Mouse (Mus musculus) limb, embryonic 13.5 days (tissue): ENCODE results near the gene Tlr11. TPM values are rescaled to one million over a fixed set of nuclear protein-coding genes. Genes with fewer than 3 reads are reported as not detected.

Experiments
- ATAC-seq: fragments of 200-750 bp; cut with Nextera tagmentation; 2 replicates; pipeline ENCODE4 v1.8.0; 2017; ENCODE audit warnings: low read depth, moderate number of reproducible peaks, moderate TSS enrichment; ENCODE audit not compliant: low FRiP score
- H3K27ac ChIP-seq: fragments of 300-500 bp; sonication (generic); 2 replicates; pipeline ENCODE4 v1.5.1; 2015; ENCODE audit warnings: inconsistent platforms, mild to moderate bottlenecking, moderate library complexity
- H3K27me3 ChIP-seq: fragments of 300-500 bp; sonication (generic); 2 replicates; pipeline ENCODE4 v1.6.1; 2015; ENCODE audit warnings: mild to moderate bottlenecking, inconsistent platforms
- H3K36me3 ChIP-seq: fragments of 300-500 bp; sonication (generic); 2 replicates; pipeline ENCODE4 v1.6.1; 2015; ENCODE audit warnings: inconsistent platforms, mild to moderate bottlenecking, moderate library complexity
- H3K4me1 ChIP-seq: fragments of 300-500 bp; sonication (generic); 2 replicates; pipeline ENCODE4 v1.6.1; 2015; ENCODE audit warnings: inconsistent platforms
- H3K4me2 ChIP-seq: fragments of 300-500 bp; sonication (generic); replicated peaks from 2 replicates; pipeline ENCODE4 v1.6.1; 2015; ENCODE audit warnings: inconsistent platforms, mild to moderate bottlenecking, moderate library complexity
- H3K4me3 ChIP-seq: fragments of 300-500 bp; sonication (generic); 2 replicates; pipeline ENCODE4 v1.5.1; 2015; ENCODE audit warnings: moderate library complexity, mild to moderate bottlenecking, inconsistent platforms
- H3K9ac ChIP-seq: fragments of 300-500 bp; sonication (generic); 2 replicates; pipeline ENCODE4 v1.6.1; 2015; ENCODE audit warnings: mild to moderate bottlenecking, inconsistent platforms
- H3K9me3 ChIP-seq: fragments of 300-500 bp; sonication (generic); 2 replicates; pipeline ENCODE4 v1.6.1; 2016; ENCODE audit warnings: inconsistent platforms
- WGBS: fragments of 180-500 bp; shearing (Covaris S2); methylation state at CpG from one replicate; pipeline ENCODE4 v1.1.7; 2015; 5-methylcytosine and 5-hydroxymethylcytosine counted together
- polyA plus RNA-seq: library from polyadenylated mRNA; unstranded; fragments of >200 nt; fragmentation: Nextera tagmentation; extraction: Ambion mirVana; gene quantifications from 2 replicates; pipeline ENCODE4 v1.2.1, GENCODE M21; 2015

The Tlr11 gene
- not detected in 2 replicates for polyA plus RNA-seq

- H3K9ac ChIP-seq, result no peak within 1 kb of the TSS
- H3K4me2 ChIP-seq, result no peak within 1 kb of the TSS
- ATAC-seq, result no peak
- H3K4me1 ChIP-seq, result no peaks in the 10 kb centered on the region
- H3K27me3 ChIP-seq, result no peaks in the 10 kb centered on the region
- H3K4me3 ChIP-seq, result no peak within 1 kb of the TSS
- H3K36me3 ChIP-seq, result no peaks in the 10 kb centered on the region
- 74% methylated on average over 2 of the region's 2 CpGs for WGBS
- no peaks in the 10 kb centered on the region for H3K9me3 ChIP-seq
- H3K27ac ChIP-seq, result no peak within 1 kb of the TSS
These were observed at the start of gene Tlr11 for GRCm38 (mm10) chr14:50357593-50357992. Gene Tlr11, plus strand, starts transcription at chr14:50357914.

GRCm38 (mm10) chr14:50326661-50327060, 31.1 kb upstream of the Tlr11 start, which contains the start of gene Olfr734:
Gene Olfr734, minus strand, starts transcription at chr14:50326761.
- Histone ChIP-seq H3K4me2 (no peak within 1 kb of the TSS), H3K9me3 (no peaks in the 10 kb centered on the region), H3K4me3 (no peak within 1 kb of the TSS), H3K4me1 (no peaks in the 10 kb centered on the region), H3K27ac (no peak within 1 kb of the TSS), H3K27me3 (no peaks in the 10 kb centered on the region), H3K36me3 (no peaks in the 10 kb centered on the region), H3K9ac (no peak within 1 kb of the TSS)
- ATAC-seq, result no peak
- 69% methylated on average over 1 of the region's 1 CpGs for WGBS

GRCm38 (mm10) chr14:50348796-50349195, 8.9 kb upstream of the Tlr11 start, which contains the start of gene Olfr735:
Gene Olfr735, minus strand, starts transcription at chr14:50348872.
- no peak within 1 kb of the TSS for H3K9ac ChIP-seq
- no peaks in the 10 kb centered on the region for H3K9me3 ChIP-seq
- no peak within 1 kb of the TSS for H3K4me2 ChIP-seq
- H3K27ac ChIP-seq, result no peak within 1 kb of the TSS
- ATAC-seq, result no peak
- WGBS, result 77% methylated on average over 2 of the region's 2 CpGs
- H3K4me1 ChIP-seq, result no peaks in the 10 kb centered on the region
- H3K27me3 ChIP-seq, result no peaks in the 10 kb centered on the region
- H3K4me3 ChIP-seq, result no peak within 1 kb of the TSS
- H3K36me3 ChIP-seq, result no peaks in the 10 kb centered on the region

GRCm38 (mm10) chr14:50352438-50352837, 5.3 kb upstream of the Tlr11 start:
- no peak overlapping the region for H3K9ac ChIP-seq
- no peak overlapping the region for H3K4me2 ChIP-seq
- no peak for ATAC-seq
- H3K36me3 ChIP-seq, result no peaks in the 10 kb centered on the region
- H3K4me3 ChIP-seq, result no peak overlapping the region
- 54% methylated on average over 3 of the region's 3 CpGs for WGBS
- no peaks in the 10 kb centered on the region for H3K27me3 ChIP-seq
- H3K9me3 ChIP-seq, result no peaks in the 10 kb centered on the region
- H3K27ac ChIP-seq, result no peak overlapping the region
- no peaks in the 10 kb centered on the region for H3K4me1 ChIP-seq

GRCm38 (mm10) chr14:50356725-50357124, 989 bp upstream of the Tlr11 start:
- Histone ChIP-seq H3K4me2 (no peak overlapping the region), H3K27me3 (no peaks in the 10 kb centered on the region), H3K4me1 (no peaks in the 10 kb centered on the region), H3K9ac (no peak overlapping the region), H3K9me3 (no peaks in the 10 kb centered on the region), H3K36me3 (no peaks in the 10 kb centered on the region), H3K27ac (no peak overlapping the region), H3K4me3 (no peak overlapping the region)
- ATAC-seq, result no peak
- 87% methylated on average over 2 of the region's 2 CpGs for WGBS

GRCm38 (mm10) chr14:50360480-50360879, 2.8 kb downstream of the Tlr11 start:
- ATAC-seq, result no peak
- H3K4me2 ChIP-seq, result no peak overlapping the region
- no peaks in the 10 kb centered on the region for H3K4me1 ChIP-seq
- H3K27me3 ChIP-seq, result no peaks in the 10 kb centered on the region
- no peaks in the 10 kb centered on the region for H3K9me3 ChIP-seq
- no peak overlapping the region for H3K4me3 ChIP-seq
- no peak overlapping the region for H3K9ac ChIP-seq
- no peaks in the 10 kb centered on the region for H3K36me3 ChIP-seq
- 83% methylated on average over 3 of the region's 3 CpGs for WGBS
- no peak overlapping the region for H3K27ac ChIP-seq

GRCm38 (mm10) chr14:50363561-50363960, 5.8 kb downstream of the Tlr11 start:
- 80% methylated on average over 2 of the region's 2 CpGs for WGBS
- no peaks in the 10 kb centered on the region for H3K36me3 ChIP-seq
- no peak overlapping the region for H3K4me3 ChIP-seq
- no peaks in the 10 kb centered on the region for H3K27me3 ChIP-seq
- no peak overlapping the region for H3K4me2 ChIP-seq
- H3K27ac ChIP-seq, result no peak overlapping the region
- no peaks in the 10 kb centered on the region for H3K9me3 ChIP-seq
- no peak for ATAC-seq
- H3K9ac ChIP-seq, result no peak overlapping the region
- no peaks in the 10 kb centered on the region for H3K4me1 ChIP-seq

GRCm38 (mm10) chr14:50380863-50381262, 23.1 kb downstream of the Tlr11 start, which contains the start of gene Olfr736:
Gene Olfr736, plus strand, starts transcription at chr14:50381163.
- 85% methylated on average over 2 of the region's 2 CpGs for WGBS
- no peak for ATAC-seq

GRCm38 (mm10) chr14:50407268-50407667, 49.6 kb downstream of the Tlr11 start, which contains the start of gene Olfr738:
Gene Olfr738, plus strand, starts transcription at chr14:50407568.
- Histone ChIP-seq H3K27ac (no peak within 1 kb of the TSS), H3K4me1 (no peaks in the 10 kb centered on the region), H3K4me3 (no peak within 1 kb of the TSS), H3K27me3 (no peaks in the 10 kb centered on the region), H3K4me2 (no peak within 1 kb of the TSS), H3K9ac (no peak within 1 kb of the TSS), H3K9me3 (no peaks in the 10 kb centered on the region), H3K36me3 (no peaks in the 10 kb centered on the region)
- 73% methylated on average over 1 of the region's 1 CpGs for WGBS
- ATAC-seq, result no peak

More at GRCm38 (mm10) chr14:50380863-50381262, 23.1 kb downstream of the Tlr11 start, which contains the start of gene Olfr736:
- Histone ChIP-seq H3K9me3 (no peaks in the 10 kb centered on the region), H3K4me3 (no peak within 1 kb of the TSS), H3K27ac (no peak within 1 kb of the TSS), H3K27me3 (no peaks in the 10 kb centered on the region), H3K4me2 (no peak within 1 kb of the TSS), H3K9ac (no peak within 1 kb of the TSS), H3K36me3 (no peaks in the 10 kb centered on the region), H3K4me1 (no peaks in the 10 kb centered on the region)

Other genes with a start within 250 kb of the Tlr11 start
- not detected in 2 replicates for gene Olfr727, start 234.7 kb upstream of the Tlr11 start, polyA plus RNA-seq
- gene Olfr728, start 215.2 kb upstream of the Tlr11 start, polyA plus RNA-seq, result not detected in 2 replicates
- gene Olfr729, start 205.0 kb upstream of the Tlr11 start, polyA plus RNA-seq, result not detected in 2 replicates
- not detected in 2 replicates for gene Olfr730, start 169.7 kb upstream of the Tlr11 start, polyA plus RNA-seq
- gene Olfr731, start 116.0 kb upstream of the Tlr11 start, polyA plus RNA-seq, result not detected in 2 replicates
- gene Olfr732, start 73.7 kb upstream of the Tlr11 start, polyA plus RNA-seq, result not detected in 2 replicates
- gene Olfr733, start 56.4 kb upstream of the Tlr11 start, polyA plus RNA-seq, result not detected in 2 replicates
- not detected in 2 replicates for gene Olfr734, start 31.2 kb upstream of the Tlr11 start, polyA plus RNA-seq
- not detected in 2 replicates for gene Olfr735, start 9.0 kb upstream of the Tlr11 start, polyA plus RNA-seq
- not detected in 2 replicates for gene Olfr736, start 23.2 kb downstream of the Tlr11 start, polyA plus RNA-seq
- not detected in 2 replicates for gene Olfr738, start 49.7 kb downstream of the Tlr11 start, polyA plus RNA-seq
- not detected in 2 replicates for gene Olfr739, start 60.7 kb downstream of the Tlr11 start, polyA plus RNA-seq
- not detected in 2 replicates for gene Olfr740, start 87.6 kb downstream of the Tlr11 start, polyA plus RNA-seq
- not detected in 2 replicates for gene Olfr741, start 114.8 kb downstream of the Tlr11 start, polyA plus RNA-seq
- not detected in 2 replicates for gene Olfr742, start 145.7 kb downstream of the Tlr11 start, polyA plus RNA-seq
- not detected in 2 replicates for gene Olfr743, start 163.9 kb downstream of the Tlr11 start, polyA plus RNA-seq